ENCODE assay signal across 14 mouse cellular contexts in genomic region chr7:135848170-135848569, GRCm38 (mm10).
DNase-seq lines count a peak whose midpoint lies in the region; ATAC-seq and TF ChIP-seq lines count a peak whose summit lies in the region.
"Had no signal": no experiment of that assay in that cellular context is flagged by ENCODE, and none has a peak within 500 bp of the region (broad histone marks: within the 10 kb centered on the region; RNA-seq: fewer than 3 reads in every experiment).

No protein-coding gene starts in this region.

- intact Hi-C loops in heart, postnatal 10 days (cut with DNase I), result no loop called here

- no peak for TF ChIP-seq CTCF in C2C12 (IDR thresholded peaks at IDR 0.05; ENCODE audit: control insufficient read depth, insufficient read depth, insufficient read length)

- H3K79me3 ChIP-seq in C2C12 (ENCODE audit: low read depth), result no peaks in the 10 kb centered on the region

- peak overlapping the region; percentile 16; the same call in 1 of the 2 replicates for H3K9ac ChIP-seq in embryonic facial prominence, embryonic 13.5 days
- no peak overlapping the region for H3K9ac ChIP-seq in limb, embryonic 13.5 days
- H3K9ac ChIP-seq: forebrain, embryonic 12.5 days; heart, embryonic 13.5 days; hindbrain, embryonic 14.5 days; midbrain, embryonic 12.5 days had no signal

- H3K27me3 ChIP-seq in C2C12 (ENCODE audit: control insufficient read depth, insufficient read depth, insufficient read length), result no peaks in the 10 kb centered on the region
- H3K27me3 ChIP-seq in embryonic facial prominence, embryonic 13.5 days, result peaks cover 52% of the 10 kb centered on the region
- peaks cover 35% of the 10 kb centered on the region for H3K27me3 ChIP-seq in limb, embryonic 13.5 days

- DNase-seq in heart, postnatal 10 days, result peak; percentile 17 to 18
- no peak for DNase-seq in heart, postnatal 4 days
- no peak for DNase-seq in frontal cortex, adult 2 months (ENCODE audit: extremely low spot score in 1 of 2, low spot score in 1 of 2)
- DNase-seq in cerebellum, adult 9-11 months, result no peak
- DNase-seq: adrenal gland, postnatal 36 days; lung, postnatal 14 days; right cerebral cortex, postnatal 14 days had no signal

- peaks cover 26% of the 10 kb centered on the region for H3K4me1 ChIP-seq in embryonic facial prominence, embryonic 13.5 days
- H3K4me1 ChIP-seq in limb, embryonic 13.5 days, result peaks cover 61% of the 10 kb centered on the region

- H3K4me2 ChIP-seq in embryonic facial prominence, embryonic 13.5 days, result no peak overlapping the region
- H3K4me2 ChIP-seq in limb, embryonic 13.5 days (replicated peaks), result peak overlapping the region; percentile 21; the same call in 1 of the 2 replicates
- H3K4me2 ChIP-seq: forebrain, embryonic 12.5 days; heart, embryonic 13.5 days; hindbrain, embryonic 14.5 days; midbrain, embryonic 12.5 days had no signal

- no peak for ATAC-seq in embryonic facial prominence, embryonic 13.5 days (ENCODE audit: insufficient number of reproducible peaks, insufficient read depth, low FRiP score, low TSS enrichment, low read depth)
- ATAC-seq in limb, embryonic 13.5 days (ENCODE audit: low FRiP score, low read depth), result peak; percentile 72

- no peak overlapping the region for H3ac ChIP-seq in C2C12 (ENCODE audit: control insufficient read depth, insufficient read length, low read depth)

- no peaks in the 10 kb centered on the region for H3K36me3 ChIP-seq in C2C12 (ENCODE audit: control insufficient read depth, insufficient read depth)
- no peaks in the 10 kb centered on the region for H3K36me3 ChIP-seq in embryonic facial prominence, embryonic 13.5 days
- no peaks in the 10 kb centered on the region for H3K36me3 ChIP-seq in limb, embryonic 13.5 days
- H3K36me3 ChIP-seq: forebrain, embryonic 12.5 days; heart, embryonic 13.5 days; midbrain, embryonic 12.5 days had no signal

- WGBS in embryonic facial prominence, embryonic 13.5 days, result 23% methylated on average over 4 of the region's 4 CpGs
- 3% methylated on average over 4 of the region's 4 CpGs for WGBS in limb, embryonic 13.5 days

- no peak overlapping the region for H3K4me3 ChIP-seq in C2C12 (ENCODE audit: insufficient read depth, poor library complexity, severe bottlenecking)
- H3K4me3 ChIP-seq in embryonic facial prominence, embryonic 13.5 days, result no peak overlapping the region
- no peak overlapping the region for H3K4me3 ChIP-seq in limb, embryonic 13.5 days
- H3K4me3 ChIP-seq: forebrain, embryonic 12.5 days; heart, embryonic 13.5 days; midbrain, embryonic 12.5 days had no signal

- H3K9me3 ChIP-seq in embryonic facial prominence, embryonic 13.5 days, result no peaks in the 10 kb centered on the region
- H3K9me3 ChIP-seq in limb, embryonic 13.5 days, result no peaks in the 10 kb centered on the region
- H3K9me3 ChIP-seq: forebrain, embryonic 12.5 days; heart, embryonic 13.5 days; midbrain, embryonic 12.5 days had no signal

- H3K27ac ChIP-seq in embryonic facial prominence, embryonic 13.5 days, result no peak overlapping the region
- H3K27ac ChIP-seq in limb, embryonic 13.5 days, result peak overlapping the region; percentile 84
- H3K27ac ChIP-seq: forebrain, embryonic 12.5 days; hindbrain, embryonic 14.5 days; midbrain, embryonic 12.5 days had no signal

- no peaks in the 10 kb centered on the region for H3K79me2 ChIP-seq in C2C12 (ENCODE audit: control insufficient read depth, insufficient read depth)

TF ChIP-seq in C2C12, 6 proteins besides CTCF, POLR2A, EP300 and RAD21:
- TF ChIP-seq MYOD1 (IDR thresholded peaks at IDR 0.05; ENCODE audit: control insufficient read depth, insufficient read length, low read depth) (peak; percentile 42), CEBPB (IDR thresholded peaks at IDR 0.05; ENCODE audit: low read depth) (no peak), FOSL1 (IDR thresholded peaks at IDR 0.05; ENCODE audit: insufficient read depth, low read length, poor library complexity, severe bottlenecking) (no peak), MYOG (IDR thresholded peaks at IDR 0.05; ENCODE audit: control insufficient read depth, extremely low read depth, insufficient read length) (no peak), USF1 (IDR thresholded peaks at IDR 0.05; ENCODE audit: low read depth) (no peak), MAX (IDR thresholded peaks at IDR 0.05) (no peak)

Comparison
In these comparisons a context has a peak if more than half of its experiments do, and no peak if none do; other contexts are left out.
1. DNase-seq: peak in heart, postnatal 10 days (2 of 2); none in heart, postnatal 4 days (single experiment), frontal cortex, adult 2 months (0 of 2) and cerebellum, adult 9-11 months (single experiment).